Mouse (Mus musculus) liver, embryonic 11.5 days (tissue): Measurements from ENCODE around the gene Gm28374. TPM values are rescaled to one million over a fixed set of nuclear protein-coding genes. Genes with fewer than 3 reads are reported as not detected.
"Not testable (repeated sequence)": the region's sequence is repeated elsewhere in the genome, so short reads cannot be mapped to it uniquely, and the experiment has no call there.

Experiments used
- ATAC-seq: fragments of 200-750 bp; cut with Nextera tagmentation; replicated peaks from 2 replicates; pipeline ENCODE4 v1.8.0; 2017; ENCODE audit warnings: moderate number of reproducible peaks, mild to moderate bottlenecking, moderate TSS enrichment, moderate library complexity; ENCODE audit not compliant: low FRiP score
- DNase-seq: peaks from one replicate; pipeline ENCODE4 v3.0.0-alpha.2; 2017; ENCODE audit warnings: low spot score
- H3K27ac ChIP-seq: fragments of 300-500 bp; sonication (generic); 2 replicates; pipeline ENCODE4 v1.5.1; 2014; ENCODE audit warnings: mild to moderate bottlenecking, low read depth, low read length, control low read depth
- H3K27me3 ChIP-seq: fragments of 300-500 bp; sonication (generic); replicated peaks from 2 replicates; pipeline ENCODE4 v1.6.1; 2014; ENCODE audit warnings: low read length, mixed read lengths; ENCODE audit not compliant: control insufficient read depth, insufficient read depth
- H3K36me3 ChIP-seq: fragments of 300-500 bp; sonication (generic); 2 replicates; pipeline ENCODE4 v1.6.1; 2014; ENCODE audit warnings: mild to moderate bottlenecking, low read length, moderate library complexity, mixed read lengths; ENCODE audit not compliant: control insufficient read depth, insufficient read depth
- H3K4me1 ChIP-seq: fragments of 300-500 bp; sonication (generic); replicated peaks from 2 replicates; pipeline ENCODE4 v1.6.1; 2014; ENCODE audit warnings: low read length, mixed read lengths; ENCODE audit not compliant: control insufficient read depth, insufficient read depth
- H3K4me2 ChIP-seq: fragments of 300-500 bp; sonication (generic); 2 replicates; pipeline ENCODE4 v1.6.1; 2014; ENCODE audit warnings: mild to moderate bottlenecking, control low read depth, moderate library complexity
- H3K4me3 ChIP-seq: fragments of 300-500 bp; sonication (generic); 2 replicates; pipeline ENCODE4 v1.5.1; 2014; ENCODE audit warnings: low read depth, low read length, control low read depth
- H3K9ac ChIP-seq: fragments of 300-500 bp; sonication (generic); 2 replicates; pipeline ENCODE4 v1.6.1; 2014; ENCODE audit warnings: low read depth, low read length, control low read depth
- H3K9me3 ChIP-seq: fragments of 300-500 bp; sonication (generic); 2 replicates; pipeline ENCODE4 v1.6.1; 2016; ENCODE audit warnings: low read length, inconsistent platforms, mixed read lengths; ENCODE audit not compliant: control insufficient read depth
- WGBS: fragments of 180-500 bp; shearing (Covaris S2); extraction: QIAGEN DNeasy Blood & Tissue Kit; methylation state at CpG from one replicate; pipeline ENCODE4 v1.1.7; 2014; 5-methylcytosine and 5-hydroxymethylcytosine counted together
- polyA plus RNA-seq: library from polyadenylated mRNA; unstranded; fragments of >200 nt; fragmentation: Nextera tagmentation; extraction: Ambion mirVana; gene quantifications from 2 replicates; pipeline ENCODE4 v1.2.1, GENCODE M21; 2014

Gene Gm28374
- polyA plus RNA-seq, 1 experiment from 2014 or later = 2.2 TPM

DNA sequence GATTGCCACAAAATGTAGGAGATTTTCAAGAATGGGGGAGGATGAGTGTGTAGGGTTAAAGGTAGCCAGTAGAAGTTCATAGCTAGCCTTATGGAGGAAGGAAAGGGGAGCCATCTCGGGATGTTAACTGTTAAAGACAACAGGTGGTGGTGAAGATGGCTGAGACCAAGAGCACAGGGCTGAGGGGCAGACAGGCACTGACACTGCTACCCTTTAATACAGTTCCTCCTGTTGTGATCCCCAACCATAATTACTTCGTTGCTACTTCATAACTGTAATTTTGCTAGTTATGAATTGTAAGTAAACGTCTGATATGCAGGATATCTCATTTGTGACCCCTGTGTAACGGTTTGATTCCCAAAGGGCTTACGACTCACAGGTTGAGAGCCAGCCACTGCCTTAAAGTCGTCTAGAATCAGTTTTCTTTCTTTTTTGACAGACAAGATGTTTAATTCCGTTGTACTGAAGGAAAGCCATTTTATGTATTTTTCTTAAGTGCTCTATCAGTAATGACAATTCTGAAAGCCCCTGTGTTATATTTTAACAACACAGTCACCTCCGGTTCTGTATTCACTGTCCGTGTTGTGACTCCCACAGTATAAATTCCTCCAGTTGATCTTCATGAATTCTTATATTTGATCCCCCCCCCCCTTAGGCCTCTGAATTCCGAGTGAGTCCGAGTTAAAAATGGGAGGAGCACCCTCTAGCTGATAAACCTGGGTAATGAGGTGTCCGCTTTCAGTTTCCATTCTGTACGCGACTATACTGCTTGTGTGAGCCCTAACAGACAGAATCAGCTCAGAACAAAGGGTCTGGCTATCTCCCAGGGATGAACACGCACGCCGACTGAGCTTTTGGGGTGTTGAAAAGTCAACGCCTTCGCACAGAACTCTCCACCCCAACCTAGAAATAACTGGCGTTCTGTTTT, 36.4 kb downstream of the Gm28374 start:
- no peaks in the 10 kb centered on the region for H3K27me3 ChIP-seq
- H3K4me2 ChIP-seq = peak overlapping the region; percentile 85
- H3K36me3 ChIP-seq = peaks cover 18% of the 10 kb centered on the region
- 17% methylated on average over 20 of the region's 20 CpGs for WGBS
- no peak for DNase-seq
- H3K4me3 ChIP-seq = peak overlapping the region; percentile 88
- peak; percentile 54 for ATAC-seq
- no peaks in the 10 kb centered on the region for H3K9me3 ChIP-seq
- peak overlapping the region; percentile 99 for H3K27ac ChIP-seq
- peak overlapping the region; percentile 96 for H3K9ac ChIP-seq
- peaks cover 14% of the 10 kb centered on the region; the same call in 1 of the 2 replicates for H3K4me1 ChIP-seq

DNA sequence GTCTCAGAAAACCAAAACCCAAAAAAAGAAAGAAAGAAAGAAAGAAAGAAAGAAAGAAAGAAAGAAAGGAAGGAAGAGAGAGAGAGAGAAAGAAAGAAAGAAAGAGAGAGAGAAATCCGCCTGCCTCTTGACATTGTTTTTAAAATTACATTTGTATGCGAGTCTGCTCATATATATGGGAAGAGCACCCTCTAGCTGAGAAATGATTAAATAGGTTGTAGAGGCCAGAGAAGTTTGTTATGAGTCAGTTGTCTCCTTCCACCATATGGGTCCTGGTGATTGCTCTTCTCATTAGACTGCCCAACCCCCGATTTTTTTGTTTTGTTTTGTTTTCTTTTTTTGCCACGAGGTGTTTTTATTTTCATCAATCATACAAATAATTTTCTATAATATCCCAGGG, 38.0 kb downstream of the Gm28374 start:
- not testable (repeated sequence) for H3K9me3 ChIP-seq, H3K27ac ChIP-seq, ATAC-seq, DNase-seq, H3K9ac ChIP-seq, H3K27me3 ChIP-seq, H3K4me2 ChIP-seq, H3K4me3 ChIP-seq, H3K36me3 ChIP-seq
- peaks cover 14% of the 10 kb centered on the region; the same call in 1 of the 2 replicates for H3K4me1 ChIP-seq
- 59% methylated on average over 4 of the region's 4 CpGs for WGBS

DNA sequence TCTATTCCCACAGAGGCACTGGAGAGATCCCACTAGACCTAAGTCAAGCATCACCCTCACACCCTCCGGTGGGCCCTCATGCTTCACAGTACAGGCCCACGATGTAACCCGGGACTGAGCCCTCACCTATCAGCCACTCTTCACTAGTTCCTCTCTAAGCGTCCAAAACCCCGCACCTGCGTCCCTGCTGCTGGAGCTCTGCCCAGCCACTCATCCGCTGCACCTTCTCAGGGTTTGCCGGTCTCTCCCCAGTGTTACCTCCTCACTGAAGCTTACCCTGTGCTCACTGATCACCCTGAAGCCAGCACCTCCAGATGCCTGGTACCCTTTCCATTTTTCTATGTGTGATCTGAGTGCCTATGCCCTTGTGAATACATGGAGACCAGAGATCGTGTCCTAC, 39.8 kb downstream of the Gm28374 start:
- Histone ChIP-seq H3K9me3 (no peaks in the 10 kb centered on the region), H3K9ac (no peak overlapping the region), H3K4me2 (no peak overlapping the region), H3K27me3 (no peaks in the 10 kb centered on the region), H3K4me1 (no peaks in the 10 kb centered on the region; the same call in 1 of the 2 replicates), H3K4me3 (no peak overlapping the region), H3K36me3 (no peaks in the 10 kb centered on the region), H3K27ac (no peak overlapping the region)
- no peak for DNase-seq
- WGBS = 91% methylated on average over 9 of the region's 9 CpGs
- ATAC-seq = no peak

DNA sequence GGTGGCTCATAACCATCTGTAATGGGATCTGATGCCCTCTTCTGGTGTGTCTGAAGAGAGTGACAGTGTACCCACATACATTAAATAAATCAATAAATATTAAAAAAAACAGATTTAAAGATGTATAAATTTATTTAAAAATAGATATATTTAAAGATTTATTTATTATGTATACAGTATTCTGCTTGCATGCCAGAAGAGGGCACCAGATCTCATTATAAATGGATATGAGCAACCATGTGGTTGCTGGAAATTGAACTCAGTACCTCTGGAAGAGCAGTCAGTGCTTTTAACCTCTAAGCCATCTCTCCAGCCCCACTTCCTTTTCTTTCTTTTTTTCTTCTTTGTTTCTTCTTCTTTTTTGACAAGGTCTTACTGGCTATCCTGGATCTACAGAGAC, 42.1 kb downstream of the Gm28374 start:
- ATAC-seq = no peak

DNA sequence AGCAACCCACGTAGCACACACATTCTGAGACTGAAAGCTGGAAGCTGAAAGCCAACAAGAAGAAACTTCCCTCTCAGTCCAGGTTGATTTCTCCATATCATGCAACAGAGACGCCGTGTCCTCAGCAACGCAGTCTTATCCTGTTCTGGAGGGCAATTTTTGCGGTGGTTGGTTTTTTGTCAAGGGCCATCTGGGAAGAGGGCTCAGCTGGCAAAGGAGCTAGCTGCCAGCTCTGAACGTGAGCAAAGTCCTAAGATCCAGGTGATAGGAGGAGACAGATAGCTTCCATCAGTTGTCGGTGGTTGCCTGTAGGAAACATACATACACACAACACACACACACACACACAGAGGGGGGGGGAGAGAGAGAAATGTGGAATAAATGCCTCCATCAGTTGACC, 43.7 kb downstream of the Gm28374 start:
- no peak for ATAC-seq
- no peaks in the 10 kb centered on the region for H3K27me3 ChIP-seq
- H3K4me2 ChIP-seq = no peak overlapping the region
- H3K27ac ChIP-seq = no peak overlapping the region
- H3K36me3 ChIP-seq = no peaks in the 10 kb centered on the region
- H3K4me3 ChIP-seq = no peak overlapping the region
- WGBS = 72% methylated on average over 7 of the region's 7 CpGs
- H3K4me1 ChIP-seq = no peaks in the 10 kb centered on the region
- no peaks in the 10 kb centered on the region for H3K9me3 ChIP-seq
- no peak overlapping the region for H3K9ac ChIP-seq
- DNase-seq = no peak

More for the DNA sequence above, 42.1 kb downstream of the Gm28374 start:
- no peak overlapping the region for H3K4me2 ChIP-seq
- H3K9me3 ChIP-seq = no peaks in the 10 kb centered on the region
- H3K9ac ChIP-seq = no peak overlapping the region
- H3K36me3 ChIP-seq = no peaks in the 10 kb centered on the region
- H3K27me3 ChIP-seq = no peaks in the 10 kb centered on the region
- no peak overlapping the region for H3K27ac ChIP-seq
- DNase-seq = no peak
- H3K4me1 ChIP-seq = no peaks in the 10 kb centered on the region
- no peak overlapping the region for H3K4me3 ChIP-seq

DNA sequence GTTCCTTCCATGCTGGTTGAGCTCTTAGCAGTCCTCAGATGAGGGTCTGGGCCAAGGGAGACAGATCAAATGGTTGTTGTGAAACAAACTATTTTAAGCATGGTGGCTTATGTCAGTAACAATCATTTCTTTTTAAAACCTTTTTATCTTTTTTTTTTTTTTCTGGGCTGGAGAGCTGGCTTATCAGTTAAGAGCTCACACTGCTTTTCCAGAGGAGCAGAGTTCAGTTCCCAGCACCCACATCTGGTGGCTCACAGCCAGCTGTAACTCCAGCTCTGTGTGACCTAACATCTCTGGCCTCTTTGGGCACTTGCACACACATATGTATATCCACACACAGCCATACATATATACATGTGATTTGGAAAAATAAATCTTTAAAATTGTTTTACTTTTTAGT, 44.4 kb downstream of the Gm28374 start:
- Histone ChIP-seq H3K9ac (no peak overlapping the region), H3K4me2 (no peak overlapping the region), H3K27ac (no peak overlapping the region), H3K4me1 (no peaks in the 10 kb centered on the region), H3K36me3 (no peaks in the 10 kb centered on the region), H3K27me3 (no peaks in the 10 kb centered on the region), H3K9me3 (no peaks in the 10 kb centered on the region), H3K4me3 (no peak overlapping the region)
- DNase-seq = no peak
- ATAC-seq = no peak

DNA sequence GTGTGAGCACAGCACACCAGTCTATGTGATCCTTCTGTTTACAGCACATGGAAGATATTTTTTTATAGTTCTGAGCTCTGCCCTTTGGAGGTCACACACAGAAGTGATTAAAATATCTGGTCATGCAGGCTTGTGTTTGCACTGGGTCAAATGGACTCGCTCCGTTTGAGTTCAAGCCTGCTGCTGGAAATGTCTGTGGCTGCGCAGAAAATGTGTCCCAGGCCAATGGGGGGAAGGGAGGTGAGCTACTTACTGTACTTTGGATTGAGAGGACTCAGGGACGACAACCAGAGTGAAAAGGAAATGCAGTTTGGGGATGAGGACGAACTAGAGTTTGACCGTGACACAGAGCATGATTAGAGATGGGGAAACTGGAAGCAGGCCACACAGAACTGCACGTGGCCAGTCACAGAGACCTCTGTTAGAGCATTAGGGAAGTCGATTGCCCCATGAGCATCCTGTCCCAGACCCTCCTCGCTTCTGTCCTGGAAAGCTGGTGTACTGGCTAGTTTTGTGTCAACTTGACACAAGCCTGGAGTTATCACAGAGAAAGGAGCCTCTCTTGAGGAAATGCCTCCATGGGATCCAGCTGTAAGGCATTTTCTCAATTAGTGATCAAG, 46.0 kb downstream of the Gm28374 start:
- DNase-seq (no peak), ATAC-seq (no peak)
- Histone ChIP-seq H3K9me3 (no peaks in the 10 kb centered on the region), H3K4me2 (no peak overlapping the region), H3K27ac (no peak overlapping the region), H3K4me1 (no peaks in the 10 kb centered on the region), H3K9ac (no peak overlapping the region), H3K36me3 (no peaks in the 10 kb centered on the region), H3K27me3 (no peaks in the 10 kb centered on the region; the same call in 1 of the 2 replicates), H3K4me3 (no peak overlapping the region)
- 53% methylated on average over 9 of the region's 9 CpGs for WGBS

DNA sequence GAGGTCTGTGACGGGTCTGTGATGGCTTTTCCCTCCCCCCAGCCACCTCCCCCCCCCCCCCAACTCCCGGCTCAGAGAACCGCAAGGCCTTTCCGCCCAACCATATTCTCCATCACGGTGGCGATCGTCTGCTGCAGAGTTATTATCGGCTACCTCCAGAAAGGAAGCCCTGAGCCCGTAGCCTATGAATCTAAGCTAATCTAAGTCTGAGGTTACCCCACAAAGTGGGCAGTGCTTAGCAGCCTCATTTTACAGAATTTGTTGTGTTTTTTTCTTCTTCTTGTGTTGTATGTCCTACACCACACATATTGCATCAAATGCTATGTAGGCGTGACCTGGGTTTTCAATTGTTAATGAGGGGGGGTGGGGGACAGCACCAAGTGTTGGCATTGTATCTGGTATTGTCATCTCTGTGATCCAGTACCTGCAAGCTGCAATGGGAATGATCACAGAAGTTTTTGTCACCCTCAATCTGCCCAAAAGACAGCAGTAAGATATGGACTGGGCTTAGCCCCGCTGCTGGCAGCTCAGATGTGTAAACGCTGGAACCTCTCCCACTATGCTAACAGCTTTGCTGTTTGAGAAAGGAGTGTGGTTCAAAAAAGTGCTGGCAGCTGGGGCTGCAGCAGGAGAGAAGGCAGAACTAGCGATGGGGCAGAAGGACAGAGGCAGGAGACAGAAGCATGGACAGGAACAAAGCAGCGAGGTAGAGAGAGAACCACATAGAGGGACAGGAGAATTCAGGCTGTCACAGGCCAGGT, 51.4 kb downstream of the Gm28374 start:
- Histone ChIP-seq H3K4me3 (no peak overlapping the region), H3K4me2 (no peak overlapping the region), H3K9me3 (no peaks in the 10 kb centered on the region), H3K36me3 (no peaks in the 10 kb centered on the region), H3K9ac (no peak overlapping the region; the same call in 1 of the 2 replicates), H3K27ac (no peak overlapping the region), H3K27me3 (no peaks in the 10 kb centered on the region; the same call in 1 of the 2 replicates), H3K4me1 (no peaks in the 10 kb centered on the region)
- ATAC-seq (no peak), DNase-seq (no peak)
- 63% methylated on average over 14 of the region's 14 CpGs for WGBS
